Mouse (Mus musculus) NIH3T3 (cell line): ENCODE measurements around the gene Krt36.

Source experiments
- DNase-seq: peaks from one replicate; pipeline ENCODE4 v3.0.0-alpha.2; 2012; ENCODE audit warnings: low read depth

The Krt36 gene

GRCm38 (mm10) chr11:100105576-100106122, at the start of gene Krt36:
Gene Krt36, minus strand, starts transcription at chr11:100105626.
- DNase-seq, result no peak

- DNase-seq, result no peak
Observed at GRCm38 (mm10) chr11:100148615-100149330, 43.3 kb upstream of the Krt36 start, which contains the start of gene Krt19. Gene Krt19, minus strand, starts transcription at chr11:100148665.

- peak; percentile 82 for DNase-seq
Observed at GRCm38 (mm10) chr11:100147566-100148353, 42.3 kb upstream of the Krt36 start.

GRCm38 (mm10) chr11:100145858-100146560, 40.6 kb upstream of the Krt36 start:
- no peak for DNase-seq

GRCm38 (mm10) chr11:100145104-100145503, 39.7 kb upstream of the Krt36 start:
- DNase-seq, result no peak

GRCm38 (mm10) chr11:100140966-100141365, 35.5 kb upstream of the Krt36 start:
- DNase-seq, result no peak

- no peak for DNase-seq
Observed at GRCm38 (mm10) chr11:100139391-100139790, 34.0 kb upstream of the Krt36 start.

- DNase-seq, result no peak
Observed at GRCm38 (mm10) chr11:100138809-100139208, 33.4 kb upstream of the Krt36 start.

GRCm38 (mm10) chr11:100137693-100138092, 32.3 kb upstream of the Krt36 start:
- DNase-seq, result no peak

- no peak for DNase-seq
Observed at GRCm38 (mm10) chr11:100136559-100136958, 31.1 kb upstream of the Krt36 start.

- no peak for DNase-seq
Observed at GRCm38 (mm10) chr11:100135731-100136130, 30.3 kb upstream of the Krt36 start, which contains the start of gene Krt15. Gene Krt15, minus strand, starts transcription at chr11:100135928.

GRCm38 (mm10) chr11:100124901-100125300, 19.5 kb upstream of the Krt36 start:
- peak; percentile 67 for DNase-seq

GRCm38 (mm10) chr11:100121466-100121865, 16.0 kb upstream of the Krt36 start, which contains the start of gene Krt13:
Gene Krt13, minus strand, starts transcription at chr11:100121566.
- no peak for DNase-seq

GRCm38 (mm10) chr11:100120331-100120730, 14.9 kb upstream of the Krt36 start:
- peak; percentile 62 for DNase-seq

- peak; percentile 13 for DNase-seq
Observed at GRCm38 (mm10) chr11:100113742-100114029, 8.3 kb upstream of the Krt36 start.

GRCm38 (mm10) chr11:100112935-100113741, 7.7 kb upstream of the Krt36 start:
- no peak for DNase-seq

GRCm38 (mm10) chr11:100102693-100103429, 2.6 kb downstream of the Krt36 start:
- DNase-seq, result no peak

- DNase-seq, result no peak
Observed at GRCm38 (mm10) chr11:100100391-100100790, 5.0 kb downstream of the Krt36 start.

- no peak for DNase-seq
Observed at GRCm38 (mm10) chr11:100097819-100098218, 7.6 kb downstream of the Krt36 start.

- DNase-seq, result no peak
Observed at GRCm38 (mm10) chr11:100096141-100096540, 9.3 kb downstream of the Krt36 start, which contains the start of gene Krt35. Gene Krt35, minus strand, starts transcription at chr11:100096241.
